Mouse (Mus musculus) gastrocnemius, adult 8-10 months (tissue): ENCODE measurements around the gene Pcgf2. TPM values are rescaled to one million over a fixed set of nuclear protein-coding genes. Genes with fewer than 3 reads are reported as not detected.
"Not testable (repeated sequence)": the region's sequence is repeated elsewhere in the genome, so short reads cannot be mapped to it uniquely, and the experiment has no call there.

Experiments used
- DNase-seq, 2 experiments: peaks; one replicate each; pipeline ENCODE4 v3.0.0; 2022; ENCODE audit warnings: low spot score in 2 of 2
- total RNA-seq, 4 experiments: library from RNA; stranded (reverse); gene quantifications; 2 replicates each; pipeline ENCODE4 v1.2.4; 2022

Gene Pcgf2
- total RNA-seq, 4 experiments from 2014 or later: 1.2 to 2.7 (median 1.5) TPM

DNA sequence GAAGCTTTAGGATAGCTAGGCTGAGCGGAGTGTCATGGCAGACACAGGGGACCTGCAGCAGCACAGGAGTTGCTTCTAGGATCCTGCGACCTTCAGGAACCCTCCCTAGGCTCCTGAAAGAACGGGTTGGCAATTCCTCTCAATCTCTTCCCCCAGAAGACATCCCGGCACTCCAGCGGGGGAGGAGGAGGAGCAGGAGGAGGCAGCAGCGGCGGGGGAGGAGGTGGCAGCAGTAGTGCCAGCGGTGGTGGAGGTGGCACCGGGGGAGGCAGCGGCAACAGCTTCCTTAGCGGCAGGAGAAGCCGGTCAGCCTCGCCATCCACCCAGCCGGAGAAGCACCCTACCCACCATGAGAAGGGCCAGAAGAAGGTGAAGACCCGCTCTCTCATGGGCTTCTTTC, 31.0 kb downstream of the Pcgf2 start:
- DNase-seq: no peak

DNA sequence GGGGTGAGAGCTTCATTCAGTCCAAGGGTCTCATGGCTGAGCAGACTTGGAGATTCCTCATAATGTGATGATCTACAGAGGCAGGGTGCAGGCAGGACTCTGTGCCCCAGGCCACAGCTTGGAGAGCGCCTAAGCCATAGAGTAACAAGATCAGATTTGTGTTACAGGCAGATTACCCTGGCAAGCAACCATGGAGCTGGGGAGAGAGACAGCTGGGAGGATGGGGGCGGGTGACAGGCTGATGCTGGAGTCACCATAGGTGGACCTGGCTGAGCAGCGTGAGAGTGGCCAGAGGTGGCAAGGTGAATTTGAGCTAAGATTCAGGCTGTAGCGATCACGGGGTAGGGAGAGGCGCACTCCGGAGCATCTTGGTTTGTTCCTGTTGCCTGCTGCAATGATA, 32.1 kb downstream of the Pcgf2 start:
- peak in 1 of 2 experiments; percentile 58 for DNase-seq

DNA sequence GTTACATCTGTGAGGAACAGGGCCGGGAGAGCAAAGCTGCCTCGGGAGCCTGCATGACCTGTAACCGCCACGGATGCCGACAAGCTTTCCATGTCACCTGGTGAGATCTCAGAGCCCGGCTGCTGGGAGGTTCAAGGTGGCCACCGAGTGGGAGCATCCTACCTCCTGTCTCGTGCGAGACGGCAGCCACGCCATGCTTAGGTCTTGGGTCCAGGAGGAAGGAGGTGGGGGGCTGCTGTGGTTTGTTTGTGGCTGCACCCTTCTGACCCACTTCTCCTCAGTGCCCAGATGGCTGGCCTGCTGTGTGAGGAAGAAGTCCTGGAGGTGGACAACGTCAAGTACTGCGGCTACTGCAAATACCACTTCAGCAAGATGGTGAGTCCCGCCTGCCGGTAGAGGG, 33.5 kb downstream of the Pcgf2 start:
- DNase-seq: no peak

DNA sequence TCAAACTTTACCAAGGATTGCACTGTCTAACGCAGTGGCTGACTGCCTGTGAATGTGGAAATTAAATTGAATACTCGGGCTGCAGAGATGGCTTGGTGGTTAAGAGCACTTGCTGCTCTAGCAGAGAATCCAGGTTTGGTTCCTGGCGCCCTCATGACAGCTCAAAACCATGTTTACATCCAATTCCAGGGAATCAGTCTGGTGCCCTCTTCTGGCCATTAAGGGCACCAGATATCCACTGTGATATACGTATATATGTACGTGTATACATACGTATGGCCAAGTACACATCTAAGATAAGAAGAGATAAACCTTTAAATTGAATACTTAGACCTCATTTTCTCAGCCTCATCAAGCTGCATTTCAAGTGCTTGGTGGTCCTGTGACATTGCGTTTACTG, 34.1 kb downstream of the Pcgf2 start:
- DNase-seq: no peak

DNA sequence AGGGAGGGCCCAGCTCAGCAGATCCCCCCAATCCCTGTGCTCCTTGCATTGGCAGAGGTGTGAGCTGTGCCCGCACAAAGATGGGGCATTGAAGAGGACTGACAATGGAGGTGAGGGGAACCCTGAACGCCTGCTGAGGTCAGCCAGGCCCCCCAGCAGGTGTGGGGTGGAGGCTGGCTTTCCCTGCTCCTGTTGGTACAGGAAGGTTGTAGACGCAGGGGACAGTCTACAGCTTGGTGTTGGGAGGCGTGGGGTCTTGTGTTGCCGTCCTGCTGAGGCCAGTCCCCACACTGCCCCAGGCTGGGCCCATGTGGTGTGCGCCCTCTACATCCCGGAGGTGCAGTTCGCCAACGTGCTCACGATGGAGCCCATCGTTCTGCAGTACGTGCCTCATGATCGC, 34.9 kb downstream of the Pcgf2 start:
- no peak for DNase-seq

DNA sequence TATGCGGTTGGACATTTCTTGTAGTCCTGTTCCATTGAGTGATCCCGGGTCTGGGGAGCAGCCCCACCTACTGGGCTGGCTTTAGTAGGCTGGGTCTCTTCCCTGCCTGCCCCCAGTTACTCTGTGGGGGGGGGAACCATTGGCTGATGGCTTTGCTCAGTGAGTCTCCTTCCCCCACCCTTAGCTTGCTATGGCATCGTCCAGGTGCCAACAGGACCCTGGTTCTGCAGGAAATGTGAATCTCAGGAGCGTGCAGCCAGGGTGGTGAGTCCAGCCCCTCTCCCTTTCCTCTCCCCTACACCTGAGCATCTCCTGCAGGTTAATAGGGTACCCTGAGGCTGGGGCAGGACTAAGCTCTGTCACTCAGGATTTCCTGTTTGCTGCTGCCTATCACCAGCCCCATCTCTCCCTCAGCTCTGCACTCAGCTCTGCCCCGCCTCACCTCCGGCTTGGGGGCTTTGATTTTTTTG, 35.5 kb downstream of the Pcgf2 start:
- no peak for DNase-seq

DNA sequence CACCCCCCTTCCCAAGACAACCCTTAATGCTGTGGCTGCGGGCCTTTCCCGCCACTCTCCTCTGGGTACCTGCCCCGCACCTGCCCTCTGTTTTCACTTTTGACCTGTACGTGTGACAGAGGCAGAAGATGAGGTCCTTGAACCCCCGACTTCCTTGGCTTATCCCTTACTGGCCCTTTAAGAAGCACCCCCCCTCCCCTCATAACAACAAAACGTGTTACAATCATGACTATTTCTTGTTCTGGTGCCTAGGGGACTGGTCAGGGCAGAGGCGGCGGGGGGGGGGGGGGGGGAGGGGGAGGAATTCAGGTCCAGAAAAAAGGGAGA, 36.0 kb downstream of the Pcgf2 start:
- no peak for DNase-seq

DNA sequence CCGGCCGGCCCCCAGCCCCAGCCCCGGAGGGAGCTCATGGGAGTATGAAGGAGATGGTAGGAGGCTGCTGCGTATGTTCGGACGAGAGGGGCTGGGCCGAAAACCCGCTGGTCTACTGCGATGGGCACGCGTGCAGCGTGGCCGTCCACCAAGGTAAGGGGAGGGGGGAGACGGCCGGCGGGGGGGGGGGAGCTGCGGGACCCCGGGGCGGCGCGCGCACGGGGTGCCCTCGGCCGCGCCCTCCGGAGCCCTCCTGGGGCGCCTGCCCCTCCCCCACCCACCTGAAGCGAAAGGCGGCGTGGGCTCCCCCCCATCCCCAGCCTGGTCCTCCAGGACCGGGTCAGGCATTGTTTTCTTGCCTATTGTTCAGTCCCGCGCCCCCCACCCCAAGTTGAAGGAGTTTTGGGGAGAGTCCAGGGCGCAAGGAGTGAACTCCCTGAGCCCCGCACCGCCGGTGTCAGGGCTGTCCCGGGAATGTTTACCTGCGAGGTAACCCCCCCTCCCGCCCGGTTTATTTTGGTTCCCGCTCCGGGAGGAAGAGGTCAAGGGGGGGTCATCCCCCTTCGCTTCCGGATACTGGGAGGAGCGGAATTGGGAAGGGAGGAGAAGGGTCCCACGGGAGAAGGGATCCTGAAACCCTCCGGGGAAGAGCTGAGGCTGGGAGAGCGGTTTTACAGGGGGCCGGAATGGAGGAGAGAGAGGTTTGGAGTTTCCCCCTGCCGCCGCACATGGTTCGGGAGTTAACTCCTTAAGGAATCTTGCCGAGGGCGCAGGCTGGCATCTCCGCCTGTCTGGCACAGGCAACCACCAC, 36.6 kb downstream of the Pcgf2 start:
- DNase-seq: peak in 1 of 2 experiments; percentile 49

DNA sequence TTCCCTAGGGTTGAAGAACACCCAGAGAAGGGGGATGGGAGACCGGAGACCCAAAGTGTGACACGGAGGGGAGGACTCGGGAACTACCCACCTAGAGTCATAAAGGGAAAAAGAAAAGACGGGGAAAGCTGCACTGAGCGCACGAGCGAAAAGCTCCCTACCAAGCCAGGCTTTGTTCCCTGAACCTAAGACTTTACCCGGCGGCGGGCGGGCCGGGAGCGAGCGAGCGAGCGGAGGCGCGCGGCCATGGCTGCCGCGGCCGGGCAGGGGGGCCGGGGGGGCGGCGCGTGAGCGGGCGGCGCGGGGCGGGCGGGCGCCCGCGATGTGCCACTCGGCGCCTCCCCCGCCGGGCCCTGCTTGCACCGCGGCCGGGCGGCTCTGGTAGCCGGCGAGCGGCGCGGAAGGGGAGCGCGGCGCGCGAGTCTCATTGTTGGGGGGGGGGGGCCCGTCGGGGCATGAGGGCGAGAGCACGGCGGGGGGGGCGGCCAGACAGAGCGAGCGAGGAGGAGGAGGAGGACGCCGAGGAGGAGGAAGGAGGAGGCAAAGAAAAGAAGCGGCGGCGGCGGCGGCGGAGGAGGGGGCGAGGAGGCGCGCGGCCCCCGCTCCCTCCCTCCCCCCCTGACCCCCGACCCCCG, 37.3 kb downstream of the Pcgf2 start, which contains the start of gene Mllt6:
Gene Mllt6, plus strand, starts transcription at position 522 of the 635 bp plus-strand sequence.
- peak; percentile 67 to 70 for DNase-seq

DNA sequence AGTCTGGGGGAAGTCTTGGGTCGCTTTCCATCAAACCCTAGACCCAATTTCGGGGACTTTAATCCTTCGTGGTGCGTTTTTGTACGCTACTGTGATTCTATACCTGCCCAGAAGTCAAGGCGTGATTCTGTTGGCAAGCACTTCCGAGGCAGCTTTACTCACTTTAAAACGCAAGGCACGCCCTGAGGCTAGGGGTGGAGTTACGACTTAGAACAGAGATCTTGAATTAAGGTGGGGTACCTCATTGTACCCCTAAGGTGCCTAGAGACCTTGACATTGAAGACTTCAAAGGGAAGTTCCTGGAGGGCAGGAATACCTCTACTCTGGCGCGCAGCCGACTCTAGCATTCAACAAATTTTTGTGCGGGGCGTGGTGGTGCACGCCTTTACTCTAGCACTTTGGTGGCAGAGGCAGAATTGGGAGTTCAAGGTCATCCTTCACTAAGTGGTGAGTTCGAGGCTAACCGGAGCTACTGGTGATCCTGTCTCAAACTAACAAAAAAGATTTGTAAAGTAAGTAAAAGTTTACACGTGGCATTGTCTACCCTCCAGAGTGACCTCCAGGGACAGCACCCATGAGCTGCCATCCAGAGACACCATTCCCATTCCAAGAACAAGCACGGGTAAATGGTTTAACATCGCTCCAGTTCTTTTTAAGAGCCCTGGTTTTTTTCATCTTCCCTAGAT, 37.9 kb downstream of the Pcgf2 start:
- no peak for DNase-seq

DNA sequence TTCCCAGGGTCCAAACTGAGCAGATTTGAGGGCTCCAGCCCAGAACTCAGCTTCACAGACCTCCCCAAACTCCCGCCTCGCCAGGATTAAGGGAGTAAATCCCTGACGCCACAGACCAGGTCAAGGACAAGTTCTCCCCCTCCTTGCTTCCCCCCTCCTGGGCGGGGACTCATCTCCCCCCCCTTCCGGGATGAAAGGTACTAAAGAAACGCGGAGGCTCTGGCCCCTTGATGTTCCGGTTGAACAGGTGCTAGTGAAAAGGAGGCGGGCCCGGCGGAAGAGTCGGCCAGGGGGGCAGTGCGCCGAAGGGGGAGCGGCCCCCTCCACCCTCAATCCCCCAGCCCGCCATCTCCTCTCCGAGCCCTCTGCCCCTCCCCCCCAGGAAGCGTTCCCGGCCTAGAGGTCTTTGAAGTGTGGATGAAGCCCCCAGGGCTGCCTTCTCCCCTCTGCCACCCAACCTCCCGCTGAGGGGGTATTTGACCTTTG, 38.6 kb downstream of the Pcgf2 start:
- DNase-seq: peak; percentile 55 to 66

DNA sequence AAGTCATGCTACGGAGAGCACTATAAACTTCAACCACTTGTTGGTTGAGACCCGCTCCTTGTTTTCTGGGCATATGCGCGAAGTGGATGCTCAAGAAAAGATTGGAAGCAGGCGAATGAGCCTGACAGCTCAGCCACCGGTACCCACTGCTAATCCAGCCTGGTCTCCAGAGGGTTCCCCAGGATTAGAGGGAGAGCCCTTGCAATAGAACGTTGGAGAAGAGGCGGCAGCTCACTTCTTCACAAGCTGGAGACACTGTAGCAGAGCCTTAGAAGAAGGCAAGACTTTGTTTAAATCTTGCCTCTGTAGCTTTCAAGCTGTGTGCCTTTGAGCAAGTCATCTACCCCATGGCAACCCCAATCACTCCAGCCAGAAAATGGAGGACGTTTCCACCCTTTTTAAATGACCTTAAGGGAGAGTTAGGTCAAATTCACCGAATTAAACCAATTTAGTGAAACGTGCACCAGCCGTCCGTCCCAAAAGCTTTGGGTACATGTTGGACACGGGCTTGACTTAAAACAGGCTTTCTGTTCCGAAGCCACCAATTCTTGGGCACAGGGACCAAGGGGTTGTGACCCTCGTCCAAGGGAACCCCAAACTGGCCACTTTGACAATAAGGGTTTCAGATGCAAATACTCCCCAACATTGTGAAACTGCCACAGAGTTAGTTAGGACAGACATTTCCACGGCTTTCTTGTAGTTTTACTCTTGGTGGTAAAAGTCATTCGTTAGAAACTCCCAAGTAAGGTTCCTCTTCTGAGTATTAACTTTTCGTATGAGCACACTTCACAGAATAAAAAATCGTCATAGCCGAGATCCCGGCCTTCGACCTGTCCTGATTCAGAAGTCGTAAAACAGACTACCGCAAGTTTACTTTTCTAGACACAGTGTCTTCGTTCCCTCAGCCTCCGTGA, 39.3 kb downstream of the Pcgf2 start:
- DNase-seq: no peak

DNA sequence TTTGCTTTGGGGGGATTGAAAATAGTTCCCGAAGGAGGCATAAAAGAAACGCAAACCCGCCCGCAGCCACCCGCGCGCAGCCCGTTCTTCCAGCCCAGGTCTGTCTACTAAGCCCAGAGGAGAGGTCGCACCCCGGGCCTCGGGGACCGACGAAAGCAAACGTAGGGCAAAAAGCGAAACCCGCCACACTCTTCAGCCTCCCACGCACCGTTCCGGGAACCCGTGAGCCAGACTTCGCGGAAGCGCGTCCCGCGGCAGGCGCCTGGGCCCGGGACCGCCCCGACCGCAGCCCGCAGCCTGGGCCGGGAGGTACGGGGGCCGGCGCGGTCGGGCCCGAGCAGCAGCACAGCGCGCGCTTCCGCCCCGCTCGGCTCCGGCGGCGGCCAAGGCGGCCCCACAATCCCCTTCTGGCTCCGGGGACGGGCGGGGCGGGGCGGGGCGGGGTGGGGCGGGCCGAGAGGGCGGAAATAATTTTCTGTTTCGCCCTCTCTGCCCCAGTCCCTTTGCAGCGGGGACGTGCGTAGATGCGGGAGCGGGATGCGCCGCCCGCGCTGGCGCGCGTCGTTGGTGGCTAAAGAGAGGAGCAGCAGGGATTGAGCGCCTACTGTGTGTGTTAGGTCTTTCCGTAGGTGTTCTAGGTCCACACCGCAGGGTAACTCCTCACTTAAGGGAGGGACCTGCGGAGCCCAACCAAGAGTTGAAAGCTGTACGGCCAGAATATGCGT, 40.1 kb downstream of the Pcgf2 start:
- peak; percentile 66 to 75 for DNase-seq

DNA sequence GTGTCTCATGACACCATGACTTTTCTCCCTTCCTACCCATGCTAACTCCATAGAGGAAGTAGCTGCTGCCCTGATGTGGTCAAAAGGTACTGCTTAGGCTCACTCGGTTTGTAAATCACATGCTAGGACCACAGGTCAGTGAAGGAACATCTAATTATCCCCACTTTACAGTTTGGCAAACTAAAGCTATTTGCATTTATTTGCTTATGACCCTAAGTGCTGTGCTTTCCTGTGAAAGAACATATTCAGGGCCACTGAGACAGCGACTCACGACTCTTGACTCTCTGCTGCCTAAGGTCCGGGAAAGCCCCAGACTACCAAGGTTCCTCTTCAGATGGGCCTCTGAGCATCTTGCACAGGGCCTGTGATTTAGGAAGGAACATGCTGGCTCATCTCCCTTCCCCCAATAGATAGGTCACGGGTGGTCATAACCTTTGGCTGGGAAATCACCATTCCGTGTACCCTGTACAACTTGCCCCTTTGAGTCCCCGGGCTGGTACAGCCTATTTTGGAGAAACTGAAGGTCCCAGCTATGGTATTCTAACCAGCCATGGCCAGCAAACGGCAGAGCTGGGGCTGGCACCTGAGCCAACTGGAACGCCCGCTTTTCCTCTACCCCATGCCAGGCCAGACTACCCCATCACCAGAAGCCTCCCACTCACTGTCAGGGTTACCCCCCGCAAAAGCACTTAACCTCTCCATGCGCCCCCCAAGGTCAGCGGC, 40.9 kb downstream of the Pcgf2 start:
- no peak for DNase-seq

DNA sequence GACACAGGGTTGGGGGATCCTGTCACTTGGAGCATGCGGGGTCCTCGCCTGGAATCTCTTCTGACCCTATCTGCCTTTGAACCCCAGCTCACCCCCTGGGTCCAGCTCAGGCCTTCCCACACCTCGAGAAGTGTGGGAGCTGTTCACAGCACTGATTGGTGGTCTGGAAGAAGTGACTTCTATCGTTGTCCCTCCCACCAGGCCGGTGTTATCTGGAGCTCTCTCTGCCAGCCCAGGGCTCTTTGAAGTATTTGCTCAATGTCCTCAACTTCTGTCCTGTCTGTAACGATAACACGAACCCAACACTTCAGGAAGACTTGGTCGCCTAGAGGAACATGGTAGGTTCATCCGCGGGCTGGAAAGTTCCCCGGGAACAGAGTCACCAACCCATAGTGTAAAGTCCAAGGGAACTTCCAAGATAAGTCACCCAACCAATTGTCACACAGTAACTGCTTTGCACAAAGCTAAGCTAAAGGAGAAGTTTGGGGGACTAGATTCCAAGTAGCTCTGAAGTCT, 41.5 kb downstream of the Pcgf2 start:
- DNase-seq: no peak

DNA sequence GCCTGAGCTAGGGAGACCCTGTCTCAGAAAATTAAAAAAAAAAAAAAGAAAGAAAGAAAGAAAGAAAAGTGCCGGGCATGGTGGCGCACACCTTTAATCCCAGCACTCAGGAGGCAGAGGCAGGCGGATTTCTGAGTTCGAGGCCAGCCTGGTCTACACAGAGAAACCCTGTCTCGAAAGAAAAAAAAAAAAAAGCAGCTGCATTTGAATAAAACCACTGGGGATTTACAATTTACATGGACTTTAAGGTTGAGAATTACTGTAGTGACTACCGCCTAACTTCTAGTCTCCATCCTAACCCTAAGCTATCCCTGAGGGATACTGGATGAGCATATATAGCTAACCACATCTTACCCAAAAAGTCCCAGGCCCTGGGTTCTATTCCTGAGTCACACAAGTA, 42.3 kb downstream of the Pcgf2 start:
- DNase-seq: not testable (repeated sequence)

DNA sequence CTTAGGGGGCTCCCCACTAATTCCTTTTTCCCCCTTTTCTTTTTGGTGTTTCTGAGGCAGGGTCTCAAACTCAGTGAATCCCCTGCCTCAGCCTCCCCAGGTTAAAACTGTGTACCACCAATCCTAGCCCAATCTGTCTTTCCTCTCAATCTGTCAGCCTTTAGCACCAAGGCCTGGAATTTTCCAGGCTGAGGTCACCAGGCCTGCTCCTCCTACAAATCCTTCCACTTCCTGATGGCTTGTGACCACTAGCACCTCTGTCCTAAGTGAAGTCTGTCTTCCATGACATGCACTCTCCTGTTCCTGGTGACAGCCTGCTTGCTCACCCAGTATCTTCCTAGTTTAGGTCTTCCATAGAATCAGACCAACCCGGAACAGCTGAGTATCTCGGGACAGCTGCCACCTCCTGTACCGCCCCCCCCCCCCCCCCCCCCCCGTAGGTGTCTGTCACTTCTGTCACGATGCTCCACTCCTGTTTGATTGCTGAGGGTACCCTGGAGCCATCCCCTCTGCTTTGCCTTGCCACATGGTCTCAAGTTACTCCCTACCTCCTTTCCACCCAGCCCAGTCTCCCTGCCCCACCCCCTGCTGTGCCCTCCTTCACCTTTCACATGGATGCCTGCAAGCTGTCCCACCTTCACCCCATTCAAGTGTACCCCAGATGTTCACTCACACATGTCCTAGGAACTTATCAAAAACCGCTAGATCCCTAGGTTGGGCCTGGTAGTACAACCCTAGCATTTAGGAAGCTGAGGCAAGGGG, 42.9 kb downstream of the Pcgf2 start:
- DNase-seq: no peak

DNA sequence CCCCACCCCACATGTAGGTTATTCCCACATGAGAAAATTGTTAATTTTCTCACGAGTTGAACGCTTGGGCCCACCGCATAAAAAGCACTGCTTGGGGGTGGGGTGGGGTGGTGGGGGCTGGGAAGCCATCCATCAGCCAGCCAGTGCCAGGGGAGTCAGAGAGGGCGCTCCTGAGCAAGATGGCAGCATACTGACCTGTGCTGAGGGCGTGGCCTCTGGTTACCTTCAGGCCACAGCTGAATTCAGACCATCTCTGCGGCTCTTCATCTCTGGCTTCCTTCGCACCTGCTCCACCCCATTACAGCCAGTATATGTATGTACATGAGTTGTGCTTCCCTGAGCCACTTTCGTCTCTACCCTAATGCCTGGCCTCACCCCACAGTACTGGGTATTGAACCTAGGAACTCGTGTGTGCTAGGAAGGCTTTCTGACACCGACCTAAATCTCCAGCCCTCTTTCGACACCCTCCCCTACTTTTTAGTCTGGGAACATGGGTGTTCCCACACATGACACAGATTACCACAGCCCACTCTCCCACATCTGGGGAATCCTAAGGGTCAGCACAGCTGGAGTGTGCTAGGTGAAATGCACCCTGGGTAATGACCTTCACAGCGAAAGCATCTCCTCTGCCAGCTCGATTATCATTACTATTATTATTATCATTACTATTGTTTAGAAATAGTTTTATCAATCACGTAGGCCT, 43.9 kb downstream of the Pcgf2 start:
- DNase-seq: no peak
